Mouse (Mus musculus) hindbrain, embryonic 10.5 days (tissue): ENCODE results near the gene AC161166.1. TPM values are rescaled to one million over a fixed set of nuclear protein-coding genes. Genes with fewer than 3 reads are reported as not detected.

ENCODE experiments used
- DNase-seq: peaks from one replicate; pipeline ENCODE4 v3.0.0-alpha.2; 2017; ENCODE audit warnings: low spot score
- H3K27ac ChIP-seq: fragments of 300-500 bp; sonication (generic); 2 replicates; pipeline ENCODE4 v1.5.1; 2016; ENCODE audit warnings: mild to moderate bottlenecking, moderate library complexity
- H3K27me3 ChIP-seq: fragments of 300-500 bp; sonication (generic); 2 replicates; pipeline ENCODE4 v1.6.1; 2016; ENCODE audit warnings: mild to moderate bottlenecking; ENCODE audit not compliant: poor library complexity, insufficient read depth, severe bottlenecking
- H3K36me3 ChIP-seq: fragments of 300-500 bp; sonication (generic); 2 replicates; pipeline ENCODE4 v1.6.1; 2016; ENCODE audit warnings: mild to moderate bottlenecking, moderate library complexity
- H3K4me1 ChIP-seq: fragments of 300-500 bp; sonication (generic); replicated peaks from 2 replicates; pipeline ENCODE4 v1.6.1; 2016; ENCODE audit warnings: mild to moderate bottlenecking
- H3K4me3 ChIP-seq: fragments of 300-500 bp; sonication (generic); 2 replicates; pipeline ENCODE4 v1.5.1; 2016; ENCODE audit warnings: mild to moderate bottlenecking, moderate library complexity
- H3K9me3 ChIP-seq: fragments of 300-500 bp; sonication (generic); 2 replicates; pipeline ENCODE4 v1.6.1; 2016; ENCODE audit warnings: mild to moderate bottlenecking, moderate library complexity
- WGBS: fragments of 180-500 bp; shearing (Covaris S2); methylation state at CpG from one replicate; pipeline ENCODE4 v1.1.7; 2016; 5-methylcytosine and 5-hydroxymethylcytosine counted together
- polyA plus RNA-seq: library from polyadenylated mRNA; unstranded; fragments of >200 nt; fragmentation: Nextera tagmentation; extraction: Ambion mirVana; gene quantifications from 2 replicates; pipeline ENCODE4 v1.2.1, GENCODE M21; 2016

AC161166.1 gene
- 1.1 TPM in 2 replicates for polyA plus RNA-seq

DNA sequence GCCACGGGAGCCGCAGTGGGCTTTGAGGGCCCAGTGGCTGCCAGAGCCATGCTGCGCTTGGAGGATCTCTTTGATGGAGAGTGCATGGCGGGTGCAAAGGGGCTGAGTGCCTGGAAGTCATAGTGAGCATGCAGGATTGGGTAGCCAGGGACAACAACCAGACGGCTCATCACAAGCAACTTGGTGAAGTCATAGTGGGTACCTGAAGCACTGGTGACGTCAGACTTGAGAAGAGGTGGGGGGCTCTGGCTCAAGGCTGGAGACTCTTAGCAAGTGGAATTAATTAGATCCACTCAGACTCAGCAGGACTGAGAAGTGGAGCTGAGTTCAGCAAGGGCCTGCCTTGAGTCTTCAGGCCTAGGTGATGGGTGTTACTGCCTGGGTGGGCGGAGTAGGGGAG lies at the start of gene AC161166.1:
Gene AC161166.1 (minus strand): TSS at position 101 of the 400 bp plus-strand sequence.
- Histone ChIP-seq H3K4me1 (peaks cover 13% of the 10 kb centered on the region), H3K9me3 (no peaks in the 10 kb centered on the region), H3K36me3 (peaks cover 72% of the 10 kb centered on the region), H3K27ac (no peak within 1 kb of the TSS), H3K27me3 (no peaks in the 10 kb centered on the region), H3K4me3 (no peak within 1 kb of the TSS)
- no peak for DNase-seq
- 92% methylated on average over 7 of the region's 7 CpGs for WGBS

DNA sequence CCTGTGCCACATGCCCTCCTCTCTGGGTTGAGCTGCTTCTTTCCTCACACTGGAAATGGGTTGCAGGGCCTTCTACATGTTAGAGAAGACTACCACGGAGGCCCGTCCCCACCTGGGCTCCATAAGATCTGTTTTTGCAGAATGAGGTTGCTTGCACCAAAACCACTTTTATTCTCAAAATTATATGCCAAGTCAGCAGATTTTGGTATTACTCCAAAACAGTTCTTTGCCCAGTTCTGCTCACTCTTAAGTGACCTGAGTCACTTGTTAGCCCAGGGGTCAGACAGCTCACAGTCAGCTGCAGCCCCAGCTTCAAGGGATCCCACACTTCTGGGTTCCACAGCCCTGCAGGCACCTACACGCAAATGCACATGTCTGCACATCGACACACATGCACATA lies 49.2 kb upstream of the AC161166.1 start:
- no peak for DNase-seq
- Histone ChIP-seq H3K4me3 (no peak overlapping the region), H3K36me3 (peaks cover 94% of the 10 kb centered on the region), H3K27ac (no peak overlapping the region), H3K27me3 (no peaks in the 10 kb centered on the region), H3K4me1 (no peaks in the 10 kb centered on the region), H3K9me3 (no peaks in the 10 kb centered on the region)
- 96% methylated on average over 4 of the region's 4 CpGs for WGBS

DNA sequence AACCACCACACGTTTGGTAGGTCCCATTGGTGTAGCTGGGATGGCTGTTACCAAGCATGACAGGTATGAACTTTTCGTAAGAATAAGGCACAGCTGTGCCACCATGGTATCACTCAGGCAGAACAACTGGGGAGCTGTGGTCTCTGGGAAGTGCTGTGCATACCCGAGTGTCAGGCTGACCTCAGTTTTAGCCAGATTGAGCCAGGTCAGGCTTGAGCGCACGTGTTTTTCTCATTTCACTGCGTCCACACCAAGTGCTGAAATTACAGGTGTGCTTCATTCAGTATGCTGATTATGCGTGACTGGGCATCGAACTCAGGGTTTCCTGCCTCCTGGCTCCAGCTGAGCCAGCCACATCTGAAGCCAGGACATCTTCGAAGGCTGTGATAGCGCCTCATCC lies 43.5 kb upstream of the AC161166.1 start:
- H3K27me3 ChIP-seq: no peaks in the 10 kb centered on the region
- no peak overlapping the region for H3K27ac ChIP-seq
- H3K36me3 ChIP-seq: peaks cover 92% of the 10 kb centered on the region
- H3K4me1 ChIP-seq: no peaks in the 10 kb centered on the region
- DNase-seq: no peak
- H3K4me3 ChIP-seq: no peak overlapping the region
- WGBS: 91% methylated on average over 10 of the region's 10 CpGs
- H3K9me3 ChIP-seq: no peaks in the 10 kb centered on the region

DNA sequence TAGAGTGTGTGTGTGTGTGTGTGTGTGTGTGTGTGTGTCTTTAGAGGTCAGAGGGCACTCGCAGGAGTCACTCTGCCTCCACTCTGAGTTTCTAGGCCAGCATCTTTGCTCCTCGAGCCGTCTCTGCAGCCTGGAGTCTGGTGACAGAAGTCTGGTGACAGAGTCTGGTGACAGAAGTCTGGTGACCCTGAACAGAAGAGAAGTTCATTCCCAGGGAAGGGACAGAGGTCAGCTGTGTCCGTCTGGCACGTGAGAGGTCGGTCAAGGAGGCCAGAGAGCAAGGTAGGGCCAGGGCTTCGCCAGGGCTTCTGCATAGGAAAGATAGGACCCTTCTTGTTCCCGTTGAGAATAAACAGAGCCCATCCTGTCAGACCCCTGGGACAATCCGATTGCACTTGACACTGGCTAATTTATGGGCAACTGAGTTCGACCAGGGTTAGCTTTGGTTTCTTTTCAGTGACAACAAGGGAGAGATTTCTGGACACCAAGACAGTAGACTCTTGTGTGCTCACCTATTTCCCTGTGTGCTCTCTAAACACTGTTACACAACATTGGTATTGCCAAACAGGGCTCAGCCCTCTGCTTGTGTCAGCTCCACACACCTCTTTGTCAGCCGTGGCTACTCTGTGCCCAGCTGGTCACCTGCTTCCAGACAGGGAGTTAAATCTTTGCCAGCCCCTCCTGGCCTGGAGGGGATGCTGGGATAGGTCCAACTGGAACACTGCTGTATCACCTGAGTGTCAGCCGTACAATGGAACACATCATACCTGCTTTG lies 39.9 kb upstream of the AC161166.1 start:
- 93% methylated on average over 12 of the region's 12 CpGs for WGBS
- H3K27ac ChIP-seq: no peak overlapping the region
- no peak for DNase-seq
- H3K36me3 ChIP-seq: peaks cover 88% of the 10 kb centered on the region
- H3K9me3 ChIP-seq: no peaks in the 10 kb centered on the region
- H3K4me3 ChIP-seq: no peak overlapping the region
- peaks cover 11% of the 10 kb centered on the region for H3K4me1 ChIP-seq
- H3K27me3 ChIP-seq: no peaks in the 10 kb centered on the region

DNA sequence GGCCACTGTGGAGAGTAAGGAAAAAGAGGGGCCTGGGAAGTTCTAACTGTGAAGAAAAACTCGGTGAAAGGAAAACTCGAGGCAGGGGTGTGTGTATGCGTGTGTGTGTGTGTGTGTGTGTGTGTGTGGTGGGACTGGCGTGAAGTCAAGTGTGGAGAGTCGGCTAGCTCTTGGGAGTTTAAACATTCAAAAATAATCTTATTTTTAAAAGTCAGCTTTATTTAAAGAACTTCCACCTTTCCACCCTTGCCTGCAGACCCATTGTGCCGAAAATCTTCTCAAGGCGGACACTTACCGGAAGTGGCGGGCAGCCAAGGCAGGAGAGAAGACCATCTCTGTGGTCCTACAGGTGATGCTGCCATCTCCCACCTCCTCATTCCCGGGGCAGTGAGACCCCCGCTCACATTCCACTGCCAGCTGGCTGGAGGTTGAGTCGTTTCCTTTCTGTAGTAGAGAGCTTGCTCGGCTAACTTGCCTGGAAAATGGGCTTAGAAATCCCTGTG lies 35.3 kb upstream of the AC161166.1 start:
- peak overlapping the region; percentile 93 for H3K27ac ChIP-seq
- no peaks in the 10 kb centered on the region for H3K27me3 ChIP-seq
- no peak for DNase-seq
- peaks cover 21% of the 10 kb centered on the region for H3K4me1 ChIP-seq
- peaks cover 47% of the 10 kb centered on the region for H3K36me3 ChIP-seq
- H3K4me3 ChIP-seq: peak overlapping the region; percentile 88
- 33% methylated on average over 13 of the region's 13 CpGs for WGBS
- H3K9me3 ChIP-seq: 0 out of 2 replicates have a peak, but pooled peaks cover 5% of the 10 kb centered on the region

DNA sequence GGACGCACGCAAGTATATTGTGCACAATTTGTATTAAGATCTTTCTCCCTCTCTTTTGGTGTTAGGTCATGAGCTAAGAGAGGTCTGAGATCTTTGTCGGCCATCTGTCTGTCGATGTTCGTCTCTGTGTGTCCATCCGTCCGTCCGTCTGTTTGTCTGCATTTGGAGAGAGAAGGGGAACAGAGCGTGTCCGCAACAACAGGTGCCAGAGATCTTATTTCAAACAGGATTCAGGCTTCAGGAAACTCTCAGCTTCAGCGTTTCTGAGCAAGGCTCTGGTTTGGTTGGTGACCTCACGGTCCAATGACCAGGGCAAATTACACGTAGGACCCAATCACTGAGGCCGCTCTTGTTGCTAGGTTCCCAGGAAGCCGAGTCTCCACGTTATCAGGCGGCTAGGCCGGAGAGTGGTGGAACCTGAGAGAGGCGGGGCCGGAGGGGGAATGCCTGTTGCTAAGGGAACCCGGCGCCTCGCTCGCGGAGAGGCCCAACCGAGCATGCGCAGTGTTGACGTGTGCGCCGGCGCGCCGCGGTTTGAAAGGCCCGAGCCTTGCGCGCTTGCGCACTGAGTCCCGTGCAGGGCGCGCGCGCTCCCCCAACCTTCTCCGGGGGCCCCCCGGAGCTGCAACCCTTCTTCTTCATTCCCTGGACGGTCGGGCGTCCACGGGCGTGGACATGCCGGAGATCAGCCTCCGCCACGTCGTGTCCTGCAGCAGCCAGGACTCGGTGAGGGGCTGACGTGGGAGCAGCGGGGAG lies 34.6 kb upstream of the AC161166.1 start:
- H3K4me3 ChIP-seq: peak overlapping the region; percentile 88
- H3K27me3 ChIP-seq: no peaks in the 10 kb centered on the region
- DNase-seq: peak; percentile 99
- peaks cover 39% of the 10 kb centered on the region for H3K36me3 ChIP-seq
- H3K4me1 ChIP-seq: peaks cover 21% of the 10 kb centered on the region
- 0 out of 2 replicates have a peak, but pooled peaks cover 5% of the 10 kb centered on the region for H3K9me3 ChIP-seq
- H3K27ac ChIP-seq: peak overlapping the region; percentile 93
- WGBS: under 1% methylated on average over 57 of the region's 57 CpGs

DNA sequence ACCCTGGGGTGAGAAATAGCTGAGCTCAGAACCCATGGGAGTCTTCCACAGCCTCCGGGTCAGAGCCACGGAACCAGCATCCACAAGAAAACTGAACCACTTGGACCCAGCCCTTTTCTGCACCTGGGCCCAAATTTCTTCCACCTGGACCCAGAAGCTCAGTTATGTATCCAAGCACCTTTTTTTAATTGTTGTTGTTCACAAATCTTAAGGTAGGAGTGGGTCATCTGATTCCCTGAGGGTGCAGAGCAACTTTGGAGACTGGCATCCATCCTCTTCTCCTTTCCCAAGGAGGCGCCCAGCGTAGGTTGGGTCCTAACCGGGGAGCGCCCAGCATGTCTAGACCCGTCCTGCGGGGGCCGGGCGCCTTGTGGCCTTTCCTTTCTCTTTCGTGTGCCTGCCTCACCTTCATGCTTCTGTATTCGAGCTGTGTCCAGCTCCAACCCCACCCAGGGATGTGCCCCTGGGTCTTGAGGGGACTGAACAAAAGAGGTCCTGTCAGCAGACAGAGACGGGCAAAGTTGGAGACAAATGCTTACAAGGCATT lies 33.9 kb upstream of the AC161166.1 start, which contains the start of the genes Pinlyp and Xrcc1:
Gene Pinlyp (minus strand): TSS at position 51 of the 547 bp plus-strand sequence.
Gene Xrcc1 (plus strand): TSS at position 222 of the 547 bp plus-strand sequence.
- Histone ChIP-seq H3K27me3 (no peaks in the 10 kb centered on the region), H3K9me3 (0 out of 2 replicates have a peak, but pooled peaks cover 5% of the 10 kb centered on the region), H3K27ac (peak within 1 kb of the TSS; percentile 93), H3K4me3 (peak within 1 kb of the TSS; percentile 88), H3K36me3 (peaks cover 33% of the 10 kb centered on the region), H3K4me1 (peaks cover 21% of the 10 kb centered on the region)
- no peak for DNase-seq
- 35% methylated on average over 13 of the region's 13 CpGs for WGBS

DNA sequence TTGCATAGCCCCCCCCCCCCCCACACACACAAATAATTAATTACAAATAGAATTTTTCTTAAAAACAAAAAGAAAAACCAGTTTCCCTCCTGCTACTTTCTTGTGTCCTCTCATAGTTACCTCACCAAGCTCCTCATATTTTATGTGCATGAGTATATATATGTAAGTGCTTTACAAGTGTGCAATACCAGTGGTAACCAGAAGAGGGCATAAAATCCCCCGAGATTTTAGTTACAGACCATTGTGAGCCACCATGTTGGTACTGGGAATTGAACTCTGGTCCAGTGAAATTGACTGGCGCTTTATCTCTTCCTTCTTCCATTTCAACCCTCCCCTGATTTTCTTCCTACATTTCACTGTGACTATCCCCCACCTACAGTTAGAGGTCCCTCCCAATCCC lies 32.3 kb upstream of the AC161166.1 start:
- 0 out of 2 replicates have a peak, but pooled peaks cover 5% of the 10 kb centered on the region for H3K9me3 ChIP-seq
- peaks cover 21% of the 10 kb centered on the region for H3K4me1 ChIP-seq
- no peak overlapping the region for H3K27ac ChIP-seq
- H3K36me3 ChIP-seq: peaks cover 16% of the 10 kb centered on the region
- WGBS: 87% methylated on average over 2 of the region's 2 CpGs
- H3K4me3 ChIP-seq: no peak overlapping the region
- DNase-seq: no peak
- H3K27me3 ChIP-seq: no peaks in the 10 kb centered on the region

DNA sequence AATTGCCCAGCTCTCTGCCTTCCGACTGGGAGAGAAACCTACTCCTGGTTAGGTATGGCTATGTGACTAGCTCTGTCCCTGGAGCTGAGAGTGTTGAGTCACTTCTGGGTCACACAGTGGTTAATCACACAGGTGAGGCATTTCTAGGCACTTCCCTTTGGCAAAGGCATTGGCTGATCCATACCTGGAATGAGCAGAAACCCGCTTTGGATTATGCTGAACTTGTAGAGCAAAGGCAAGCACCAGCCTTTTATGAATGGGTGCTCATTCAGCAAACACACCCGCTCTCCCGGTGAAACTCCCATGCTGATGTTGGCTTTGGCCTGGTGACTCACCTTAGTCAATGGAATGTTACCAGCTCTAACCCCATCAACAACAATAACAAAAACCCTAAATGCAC lies 27.4 kb upstream of the AC161166.1 start:
- WGBS: 92% methylated on average over 4 of the region's 4 CpGs
- H3K9me3 ChIP-seq: 0 out of 2 replicates have a peak, but pooled peaks cover 3% of the 10 kb centered on the region

DNA sequence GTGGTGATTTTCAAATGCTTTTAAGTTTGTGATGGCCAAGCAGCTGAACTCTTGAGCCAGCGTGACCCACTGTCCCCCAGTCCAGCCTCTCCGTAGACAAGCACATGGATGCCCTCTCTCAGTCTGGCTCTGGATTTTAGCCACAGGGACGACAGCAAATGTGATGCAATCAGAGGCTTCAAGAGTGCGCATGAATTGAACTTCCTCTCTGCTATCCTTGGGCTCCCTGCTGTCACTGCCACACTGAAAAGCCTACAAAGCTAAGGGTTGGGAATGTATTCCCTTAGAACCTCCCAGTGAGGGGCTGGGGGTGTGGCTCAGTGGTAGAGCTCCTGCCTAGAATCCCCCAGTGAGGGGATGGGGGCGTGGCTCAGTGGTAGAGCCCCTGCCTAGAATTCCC lies 26.4 kb upstream of the AC161166.1 start:
- Histone ChIP-seq H3K4me3 (no peak overlapping the region), H3K27ac (no peak overlapping the region), H3K36me3 (peaks cover 33% of the 10 kb centered on the region), H3K4me1 (peaks cover 6% of the 10 kb centered on the region), H3K9me3 (no peaks in the 10 kb centered on the region), H3K27me3 (peaks cover 22% of the 10 kb centered on the region)
- DNase-seq: no peak
- WGBS: 82% methylated on average over 5 of the region's 5 CpGs

More for the DNA sequence above, 27.4 kb upstream of the AC161166.1 start:
- peaks cover 23% of the 10 kb centered on the region for H3K36me3 ChIP-seq
- no peak for DNase-seq
- H3K4me1 ChIP-seq: no peaks in the 10 kb centered on the region
- H3K4me3 ChIP-seq: no peak overlapping the region
- H3K27me3 ChIP-seq: peaks cover 12% of the 10 kb centered on the region
- H3K27ac ChIP-seq: no peak overlapping the region

DNA sequence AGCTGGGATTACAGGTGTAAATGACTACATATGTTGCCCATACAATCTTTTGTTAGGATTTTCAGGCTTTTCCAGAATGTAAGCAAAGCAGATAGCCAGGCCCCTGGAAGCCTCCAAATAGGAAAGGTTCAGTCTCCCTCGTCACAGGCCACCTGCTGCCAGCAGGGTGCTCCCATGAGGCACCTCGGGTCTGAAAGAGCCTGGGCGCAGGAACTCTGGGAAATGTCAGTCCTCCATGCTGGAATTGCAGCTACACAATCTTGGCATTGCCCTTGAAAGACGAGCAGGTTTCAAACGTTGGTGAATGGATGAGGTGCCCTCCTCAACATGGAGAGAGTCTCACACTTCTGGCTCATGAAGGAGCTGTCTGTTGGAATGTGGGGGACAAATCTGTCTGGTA lies 25.9 kb upstream of the AC161166.1 start:
- DNase-seq: no peak
- Histone ChIP-seq H3K4me3 (no peak overlapping the region), H3K27me3 (peaks cover 28% of the 10 kb centered on the region), H3K36me3 (peaks cover 38% of the 10 kb centered on the region), H3K4me1 (peaks cover 11% of the 10 kb centered on the region), H3K9me3 (no peaks in the 10 kb centered on the region), H3K27ac (no peak overlapping the region)
- 51% methylated on average over 5 of the region's 5 CpGs for WGBS

DNA sequence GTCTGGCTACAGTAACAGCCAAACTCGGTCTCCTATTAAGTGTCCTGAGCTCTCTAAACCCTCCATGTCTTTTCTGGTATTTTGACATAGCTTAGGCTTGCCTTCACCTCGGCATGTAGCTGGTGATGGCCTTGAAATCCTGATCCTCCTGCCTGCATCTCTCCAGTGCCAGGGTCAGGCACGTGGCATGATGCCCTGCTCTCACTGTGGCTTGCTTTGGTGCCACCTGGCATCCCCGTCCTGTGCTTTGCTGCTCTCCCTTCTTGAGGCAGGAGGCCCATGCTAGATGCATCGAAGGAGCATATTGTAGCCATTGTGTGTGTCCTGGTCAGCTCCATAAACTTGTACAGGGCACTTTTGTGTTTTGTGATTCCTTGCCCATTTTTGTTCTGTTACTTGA lies 25.3 kb upstream of the AC161166.1 start:
- DNase-seq: no peak
- H3K4me1 ChIP-seq: peaks cover 14% of the 10 kb centered on the region
- 86% methylated on average over 5 of the region's 5 CpGs for WGBS
- H3K27ac ChIP-seq: no peak overlapping the region
- peaks cover 33% of the 10 kb centered on the region for H3K27me3 ChIP-seq
- H3K36me3 ChIP-seq: peaks cover 42% of the 10 kb centered on the region
- no peak overlapping the region for H3K4me3 ChIP-seq
- H3K9me3 ChIP-seq: no peaks in the 10 kb centered on the region
